Mouse (Mus musculus) retina, embryonic 14.5 days (tissue): ENCODE measurements around the gene Copz2.
A peak's percentile ranks its signal among the peaks of the same experiment; 100 is the strongest.

Source experiments
- DNase-seq: peaks from one replicate; pipeline ENCODE4 v3.0.0-alpha.2; 2015; ENCODE audit warnings: low spot score

Copz2 gene

GRCm38 (mm10) chr11:96863206-96863995 lies 13.7 kb downstream of the Copz2 start:
- DNase-seq, result peak; percentile 79

GRCm38 (mm10) chr11:96867149-96867548 lies 17.5 kb downstream of the Copz2 start:
- DNase-seq, result peak; percentile 96

- peak; percentile 75 for DNase-seq
Measured at GRCm38 (mm10) chr11:96872441-96873379, 23.0 kb downstream of the Copz2 start.

GRCm38 (mm10) chr11:96873601-96874140 lies 24.0 kb downstream of the Copz2 start:
- peak; percentile 69 for DNase-seq

- DNase-seq, result no peak
Measured at GRCm38 (mm10) chr11:96875270-96875669, 25.6 kb downstream of the Copz2 start.

GRCm38 (mm10) chr11:96875745-96876144 lies 26.1 kb downstream of the Copz2 start:
- peak; percentile 97 for DNase-seq

- peak; percentile 80 for DNase-seq
Measured at GRCm38 (mm10) chr11:96876300-96877040, 26.8 kb downstream of the Copz2 start.

GRCm38 (mm10) chr11:96877071-96877470 lies 27.4 kb downstream of the Copz2 start:
- no peak for DNase-seq

GRCm38 (mm10) chr11:96878715-96879114 lies 29.0 kb downstream of the Copz2 start:
- no peak for DNase-seq

GRCm38 (mm10) chr11:96879359-96879758 lies 29.7 kb downstream of the Copz2 start:
- DNase-seq, result no peak

- DNase-seq, result no peak
Measured at GRCm38 (mm10) chr11:96880296-96880695, 30.6 kb downstream of the Copz2 start.

GRCm38 (mm10) chr11:96885901-96886340 lies 36.3 kb downstream of the Copz2 start:
- peak; percentile 80 for DNase-seq

- no peak for DNase-seq
Measured at GRCm38 (mm10) chr11:96886942-96887546, 37.4 kb downstream of the Copz2 start.

GRCm38 (mm10) chr11:96891784-96892527 lies 42.3 kb downstream of the Copz2 start:
- DNase-seq, result no peak

- no peak for DNase-seq
Measured at GRCm38 (mm10) chr11:96893203-96893842, 43.7 kb downstream of the Copz2 start.

GRCm38 (mm10) chr11:96895886-96896285 lies 46.2 kb downstream of the Copz2 start:
- DNase-seq, result no peak

GRCm38 (mm10) chr11:96899449-96900306 lies 50.0 kb downstream of the Copz2 start:
- peak; percentile 78 for DNase-seq

GRCm38 (mm10) chr11:96901332-96901731 lies 51.7 kb downstream of the Copz2 start:
- no peak for DNase-seq
